Mouse (Mus musculus) ovary, postnatal 14 days (tissue): Measurements from ENCODE around the gene Wfdc13.
"Not testable (repeated sequence)": the region's sequence is repeated elsewhere in the genome, so short reads cannot be mapped to it uniquely, and the experiment has no call there.

Experiments used
- DNase-seq: peaks from one replicate; pipeline ENCODE4 v3.0.0; 2022; ENCODE audit warnings: low spot score

The Wfdc13 gene

GRCm38 (mm10) chr2:164716194-164716786 lies 31.4 kb downstream of the Wfdc13 start:
- not testable (repeated sequence) for DNase-seq

DNA sequence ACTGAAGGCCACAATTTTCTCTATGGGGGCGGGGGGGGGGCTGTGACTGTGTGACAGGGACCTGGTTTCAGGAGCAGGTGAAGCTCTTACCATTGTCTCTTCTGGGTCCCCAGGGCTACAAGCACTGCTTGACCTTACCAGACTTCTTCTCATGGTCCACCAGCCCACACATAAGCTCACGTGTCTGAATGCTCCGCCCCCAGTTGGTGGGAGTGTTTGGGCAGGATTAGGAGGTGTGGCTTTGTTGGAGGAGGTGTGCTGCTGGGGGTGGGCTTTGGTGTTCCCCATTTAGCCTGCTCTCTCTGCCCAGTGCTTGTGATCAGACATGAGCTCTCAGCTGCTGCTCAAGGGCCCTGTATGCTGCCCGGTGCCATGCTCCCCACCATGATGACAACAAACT lies 38.4 kb downstream of the Wfdc13 start:
- no peak for DNase-seq

DNA sequence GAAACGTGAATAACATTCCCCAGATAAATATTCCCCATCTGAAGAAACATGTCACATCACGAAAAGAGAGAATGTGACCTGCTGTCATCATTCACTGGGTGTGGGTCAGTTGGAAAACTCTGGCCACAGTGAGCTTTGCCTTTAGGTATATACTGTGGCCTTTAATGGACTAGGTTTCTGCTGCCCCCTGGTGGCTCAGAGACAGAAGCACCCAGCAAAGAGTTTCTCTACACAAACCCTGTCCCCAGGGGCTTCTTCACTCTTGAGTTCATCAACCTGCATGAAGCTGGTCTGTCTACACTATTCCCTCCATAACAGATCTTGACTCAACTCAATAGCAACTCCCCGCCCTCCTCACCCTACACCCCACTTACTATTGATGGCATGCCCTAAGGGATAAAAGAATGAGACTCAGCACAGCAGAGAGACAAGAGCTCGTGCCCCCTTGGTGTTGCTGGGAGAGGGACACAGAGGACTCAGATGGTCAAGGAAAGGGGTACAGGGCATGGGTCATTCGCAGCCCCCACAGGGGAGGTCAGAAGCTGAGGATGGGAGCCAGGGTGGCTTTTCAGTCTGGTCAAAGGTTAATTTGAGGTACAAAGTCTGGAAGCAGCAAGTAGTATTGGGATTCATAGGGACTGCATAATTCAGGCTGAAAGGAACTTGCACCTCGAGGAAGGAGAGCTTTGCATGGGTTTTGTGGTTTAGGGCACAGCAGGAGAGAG lies 41.1 kb downstream of the Wfdc13 start:
- peak; percentile 57 for DNase-seq

- DNase-seq = no peak
These were observed 46.8 kb downstream of the Wfdc13 start for GRCm38 (mm10) chr2:164731719-164732118.

- DNase-seq = no peak
These were observed 48.4 kb downstream of the Wfdc13 start for GRCm38 (mm10) chr2:164733259-164733658.

DNA sequence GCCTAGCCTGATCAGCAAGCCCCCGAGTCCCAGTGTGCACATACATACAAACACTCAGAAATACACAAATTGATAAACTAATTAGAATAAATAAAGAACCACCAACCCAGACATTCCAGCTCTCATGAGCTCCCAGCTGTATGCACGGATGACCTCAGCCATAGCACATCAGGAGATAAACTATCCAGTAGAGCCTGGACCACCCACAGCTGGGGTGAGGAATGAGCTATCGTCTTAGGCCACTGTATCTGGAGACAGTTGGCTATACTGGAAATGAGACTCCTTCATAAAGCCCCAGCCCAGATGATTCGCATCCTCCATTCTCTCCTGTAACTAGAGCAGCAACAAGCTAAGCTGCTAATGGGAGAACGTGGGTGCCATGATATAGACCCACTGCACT lies 49.9 kb downstream of the Wfdc13 start:
- no peak for DNase-seq

DNA sequence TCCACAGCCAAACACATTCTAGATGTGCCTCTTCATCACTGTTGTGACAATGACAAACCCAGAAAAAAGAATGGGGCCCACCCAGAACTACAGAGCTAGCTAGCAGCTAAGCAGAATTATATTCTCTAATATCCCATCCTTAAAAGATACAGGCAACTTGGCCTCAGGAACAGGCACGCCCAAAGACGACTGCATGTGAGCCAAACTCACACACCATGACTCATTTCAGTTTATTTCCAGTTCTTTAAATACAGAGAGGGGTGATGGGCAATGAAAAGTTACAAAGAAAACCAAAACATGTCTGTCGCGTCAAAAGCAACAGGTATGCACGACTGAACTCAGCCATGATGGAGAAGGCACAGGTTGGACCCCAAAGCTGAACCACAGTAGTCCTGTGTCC lies 50.5 kb downstream of the Wfdc13 start:
- no peak for DNase-seq
